Mouse (Mus musculus): ENCODE results near the gene Frs3. TPM values are rescaled to one million over a fixed set of nuclear protein-coding genes. Genes with fewer than 3 reads are reported as not detected.

Gene Frs3
- total and polyA plus RNA-seq, 3 experiments: 2.6 to 18.6 (median 6.9) TPM

DNA sequence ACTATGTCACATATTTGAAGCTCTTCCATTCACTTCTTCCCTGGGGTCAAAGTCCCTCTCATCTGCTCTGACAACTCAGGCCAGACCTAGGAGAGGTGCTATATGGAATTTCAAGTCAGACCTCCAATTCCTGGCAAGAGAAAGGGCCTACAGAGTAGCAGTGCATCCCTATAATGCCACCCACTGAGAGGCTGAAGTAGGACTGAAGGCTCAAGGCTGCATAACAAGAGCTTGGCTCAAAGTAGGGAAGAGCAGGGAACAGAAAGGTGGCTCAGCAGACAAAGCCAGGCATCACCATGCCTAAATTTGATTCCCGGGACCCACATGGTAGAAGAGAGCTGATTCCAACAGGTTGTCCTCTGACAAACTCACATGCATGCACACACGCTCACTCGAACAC is 2.8 kb downstream of the Frs3 start:
- no peak for DNase-seq

GRCm38 (mm10) chr17:47693671-47694441 is 5.0 kb downstream of the Frs3 start:
- DNase-seq: peak; percentile 31

GRCm38 (mm10) chr17:47694442-47694502 is 5.4 kb downstream of the Frs3 start, which contains the start of gene Gm21981:
Gm21981 (minus strand) TSS chr17:47694455.
- no peak for DNase-seq

DNA sequence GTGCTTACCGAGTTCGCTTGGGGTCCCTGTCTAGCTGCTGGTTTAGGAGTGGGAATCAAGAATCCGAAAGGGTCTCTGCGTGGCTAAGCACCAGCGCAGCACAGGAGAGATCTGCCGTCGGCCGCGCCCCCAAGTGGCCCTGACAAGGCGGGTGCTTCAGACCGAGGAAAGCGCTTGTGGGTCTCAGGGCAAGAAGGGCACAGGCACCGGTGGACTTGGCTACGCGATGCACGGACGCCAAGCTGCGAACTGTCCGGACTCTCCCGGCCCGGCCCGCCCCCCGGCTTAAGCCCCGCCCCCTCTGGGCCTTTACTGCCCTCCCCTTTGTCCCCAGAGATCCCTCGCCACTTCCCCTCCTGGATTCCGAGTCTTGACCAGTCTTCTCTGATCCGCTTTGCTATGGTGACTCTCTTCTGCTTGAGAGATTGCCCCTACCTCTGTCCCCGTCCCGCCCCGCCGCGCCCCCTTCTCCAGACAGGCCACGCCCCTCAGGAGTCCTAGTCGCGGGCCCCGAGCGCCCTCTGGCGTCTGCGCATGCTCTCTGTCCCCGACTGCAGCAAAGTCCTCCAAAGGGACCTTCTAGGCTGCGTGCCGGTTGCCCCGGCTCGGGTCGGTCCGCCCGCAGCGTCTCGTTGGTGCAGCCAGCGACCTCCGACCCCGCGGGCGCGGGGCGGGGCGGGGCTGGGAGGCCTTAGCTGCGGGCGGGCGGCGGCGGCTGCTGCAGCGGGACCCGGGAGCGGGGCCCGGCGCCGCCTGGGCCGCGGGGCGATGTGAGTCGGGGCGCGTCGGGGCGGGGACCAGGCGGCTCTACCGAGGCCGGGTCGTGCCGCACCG is 5.9 kb downstream of the Frs3 start, which contains the start of gene Prickle4:
Prickle4 (minus strand) TSS at position 234 of the 834 bp plus-strand sequence.
- peak; percentile 98 for DNase-seq

GRCm38 (mm10) chr17:47695337-47695710 is 6.5 kb downstream of the Frs3 start:
- DNase-seq: no peak

GRCm38 (mm10) chr17:47698156-47698555 is 9.3 kb downstream of the Frs3 start:
- DNase-seq: no peak

- no peak for DNase-seq
Measured at GRCm38 (mm10) chr17:47699055-47699454, 10.2 kb downstream of the Frs3 start.

GRCm38 (mm10) chr17:47701793-47702192 is 13.0 kb downstream of the Frs3 start:
- DNase-seq: no peak

- DNase-seq: no peak
Measured at GRCm38 (mm10) chr17:47702548-47703345, 13.9 kb downstream of the Frs3 start.

GRCm38 (mm10) chr17:47703556-47703955 is 14.7 kb downstream of the Frs3 start:
- DNase-seq: no peak

- DNase-seq: no peak
Measured at GRCm38 (mm10) chr17:47704692-47705091, 15.9 kb downstream of the Frs3 start.

DNA sequence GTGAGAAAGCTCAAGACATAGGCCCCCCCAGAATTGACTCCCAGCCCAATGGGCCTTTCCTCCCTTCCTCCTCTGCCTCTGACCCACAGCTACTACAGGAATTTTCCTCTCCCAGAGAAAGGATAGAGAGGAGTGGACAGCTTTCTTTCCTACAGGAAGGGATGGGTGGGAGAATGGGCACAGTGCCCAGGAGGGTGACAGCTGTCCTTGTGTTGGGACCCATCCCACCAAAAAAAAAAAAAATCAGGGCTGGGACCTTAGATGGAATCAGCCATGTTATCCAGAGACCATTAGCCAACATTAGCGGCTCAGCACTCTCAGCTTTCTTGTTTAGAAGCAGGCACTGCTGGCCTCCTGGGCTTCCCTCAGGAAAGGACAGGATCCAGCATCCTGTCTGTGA is 17.4 kb downstream of the Frs3 start:
- no peak for DNase-seq

GRCm38 (mm10) chr17:47707961-47708360 is 19.1 kb downstream of the Frs3 start:
- no peak for DNase-seq

- no peak for DNase-seq
Measured at GRCm38 (mm10) chr17:47708972-47709371, 20.1 kb downstream of the Frs3 start.

DNA sequence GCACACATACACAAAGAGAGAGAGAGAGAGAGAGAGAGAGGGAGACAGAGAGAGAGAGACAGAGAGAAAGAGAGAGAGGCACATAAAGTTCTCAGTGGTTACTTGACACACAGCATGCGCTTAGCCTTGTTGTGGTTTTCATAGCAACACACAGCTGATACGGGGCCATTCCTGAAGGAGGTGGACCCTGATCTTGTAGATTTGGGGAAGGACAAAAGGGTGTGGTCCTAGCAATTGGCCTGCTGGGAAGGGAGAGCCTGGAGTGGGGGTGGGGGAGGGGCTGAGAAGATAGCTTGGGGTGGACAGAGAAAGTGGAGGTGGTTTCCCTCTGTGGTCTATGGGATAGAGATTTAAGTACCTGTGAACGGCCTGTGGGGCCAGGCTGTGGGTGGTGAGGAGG is 21.2 kb downstream of the Frs3 start:
- no peak for DNase-seq

DNA sequence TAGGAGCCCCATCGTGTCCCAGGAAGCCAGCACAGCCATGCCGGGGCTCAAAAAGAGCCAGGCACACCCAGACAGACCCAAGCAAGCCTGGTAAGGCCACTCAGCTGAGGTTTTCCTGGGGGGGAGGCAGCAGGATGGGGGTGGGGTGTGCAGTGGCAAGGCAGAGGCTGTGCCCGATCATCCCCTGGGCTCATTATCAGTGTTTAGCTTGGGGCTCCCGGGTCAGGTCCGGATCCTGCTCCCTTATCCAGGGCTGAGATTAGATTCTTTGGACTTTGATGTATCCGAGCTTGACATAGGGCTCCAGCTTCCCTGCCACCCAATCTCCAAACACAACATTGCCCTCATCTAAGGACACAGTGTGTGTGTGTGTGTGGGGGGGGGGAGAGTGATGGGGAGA is 23.1 kb downstream of the Frs3 start:
- no peak for DNase-seq

GRCm38 (mm10) chr17:47712889-47713571 is 24.2 kb downstream of the Frs3 start:
- no peak for DNase-seq

- no peak for DNase-seq
Measured at GRCm38 (mm10) chr17:47715037-47715436, 26.2 kb downstream of the Frs3 start.

DNA sequence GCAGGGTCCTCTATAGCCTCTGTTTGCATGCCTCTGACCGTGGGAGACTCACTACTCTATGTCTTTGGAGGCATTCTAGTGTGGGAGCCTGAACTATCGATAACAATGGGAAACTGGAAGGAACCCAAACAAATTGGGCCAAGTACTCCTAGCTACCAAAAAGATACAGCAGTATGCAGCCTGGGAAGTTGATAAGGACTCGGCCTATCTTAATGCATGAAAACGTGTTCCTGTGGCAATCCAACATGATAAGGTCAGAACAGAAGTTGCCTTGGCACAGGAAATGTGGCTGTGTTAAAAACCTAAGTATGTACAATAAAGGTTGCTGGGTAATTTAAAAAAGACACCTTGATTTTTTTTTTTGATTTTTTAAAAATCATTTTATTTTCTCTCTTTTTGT is 32.4 kb downstream of the Frs3 start:
- DNase-seq: no peak

GRCm38 (mm10) chr17:47726566-47726965 is 37.7 kb downstream of the Frs3 start, which contains the start of gene Pgc:
Pgc (plus strand) TSS chr17:47726842.
- no peak for DNase-seq

DNA sequence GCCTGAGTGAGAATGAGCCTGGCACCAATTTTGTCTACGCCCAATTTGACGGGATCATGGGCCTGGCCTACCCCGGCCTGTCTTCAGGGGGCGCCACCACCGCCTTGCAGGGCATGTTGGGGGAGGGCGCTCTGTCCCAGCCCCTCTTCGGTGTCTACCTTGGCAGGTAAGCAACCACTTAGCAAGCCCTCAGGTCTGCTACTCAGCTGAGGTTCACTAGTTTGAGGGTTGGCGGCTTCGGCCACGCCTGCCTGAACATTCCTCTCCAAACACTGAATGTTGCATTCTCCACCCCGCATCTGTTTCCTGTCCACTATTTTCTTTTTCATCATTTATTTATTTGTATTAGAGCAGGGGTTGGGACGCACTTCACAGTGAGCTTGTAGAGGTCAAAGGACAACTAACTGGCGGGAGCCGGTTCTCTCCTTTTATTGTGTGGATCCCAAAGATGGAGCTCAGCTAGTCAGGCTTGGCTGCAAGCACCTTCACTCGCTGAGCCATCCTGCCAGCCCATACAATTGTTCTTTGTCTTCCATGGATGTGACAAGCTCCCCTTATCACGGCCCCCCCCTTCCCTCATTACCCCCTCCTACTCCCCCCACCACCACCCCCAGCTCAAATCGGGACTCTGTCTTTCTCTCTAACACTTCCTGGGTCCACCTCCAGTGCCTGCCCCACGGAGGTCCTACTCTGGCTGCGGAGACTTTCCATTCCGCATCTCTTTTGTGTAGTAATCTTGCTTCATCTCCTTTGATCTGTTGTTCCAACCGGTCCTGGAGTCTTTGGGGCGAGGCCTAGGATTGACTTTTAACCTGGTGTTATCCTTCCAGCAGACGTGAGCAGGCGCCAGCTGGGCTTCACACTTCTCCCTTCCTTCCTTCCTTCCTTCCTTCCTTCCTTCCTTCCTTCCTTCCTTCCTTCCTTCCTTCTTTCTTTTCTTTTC is 42.1 kb downstream of the Frs3 start:
- DNase-seq: no peak

Data from adrenal gland, adult 2 months (tissue).